Mouse (Mus musculus) cortical plate, adult 2 months (tissue): ENCODE data around the gene Asb14.

Experiments used
- CTCF ChIP-seq: fragments of 200-500 bp; IDR thresholded peaks from 2 replicates; pipeline ENCODE4 v1.5.1; 2011; ENCODE audit warnings: mild to moderate bottlenecking, control low read depth, low read length; ENCODE audit not compliant: insufficient read depth; ENCODE audit errors: extremely low read depth
- POLR2A ChIP-seq: fragments of 200-500 bp; IDR thresholded peaks from 2 replicates; pipeline ENCODE4 v1.6.1; 2011; ENCODE audit warnings: mild to moderate bottlenecking, low read length, control low read depth; ENCODE audit not compliant: insufficient read depth; ENCODE audit errors: extremely low read depth

DNA sequence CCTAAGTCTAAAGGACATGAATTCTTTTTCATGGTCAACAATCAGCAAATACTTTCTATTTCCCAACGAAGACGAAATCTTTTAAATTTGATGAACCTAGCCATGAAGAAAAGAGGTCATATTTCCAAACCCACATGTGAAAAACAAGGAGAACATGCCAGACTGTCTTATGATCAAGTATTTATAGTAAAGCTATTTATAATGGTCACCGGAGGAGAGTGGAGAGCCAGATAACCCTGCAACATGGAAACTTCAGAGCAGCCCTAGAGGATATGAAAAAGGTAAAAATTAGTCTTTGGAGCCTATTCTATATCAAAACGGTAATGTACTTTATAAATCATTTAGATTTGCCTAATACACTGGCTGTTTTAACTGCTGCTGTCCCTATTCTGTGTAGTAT lies at the start of gene Asb14:
- TF ChIP-seq CTCF (no peak), POLR2A (no peak)
